In the genomic region with DNA sequence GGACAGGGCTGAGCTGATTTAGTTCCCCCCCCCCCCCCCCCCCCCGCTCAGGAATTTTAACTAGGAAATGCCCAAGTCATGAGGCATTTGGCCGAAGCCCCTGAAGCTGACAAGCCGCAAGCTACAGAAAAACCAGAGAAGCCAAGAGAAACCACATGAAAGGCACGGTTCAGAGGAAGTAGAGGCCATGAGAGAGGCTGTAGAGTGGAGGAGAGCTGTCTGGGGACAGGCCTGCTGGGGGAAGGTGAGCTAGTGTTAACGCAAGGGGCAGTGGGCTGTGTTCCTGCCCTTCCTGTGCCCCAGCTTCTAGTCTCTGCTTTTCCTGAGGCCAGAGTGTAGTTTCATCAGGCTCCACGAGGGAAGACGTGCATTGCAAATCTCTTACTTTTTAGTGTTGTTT, we compare ENCODE assay signal across 10 mouse cellular contexts. TPM values are rescaled to one million over a fixed set of nuclear protein-coding genes. Genes with fewer than 3 reads are reported as not detected.
DNase-seq lines count a peak whose midpoint lies in the region; ATAC-seq and TF ChIP-seq lines count a peak whose summit lies in the region.
"Had no signal": no experiment of that assay in that cellular context is flagged by ENCODE, and none has a peak within 500 bp of the region (broad histone marks: within the 10 kb centered on the region; RNA-seq: fewer than 3 reads in every experiment).

No protein-coding gene starts in this region.

- no peak overlapping the region for H3K4me3 ChIP-seq in kidney, embryonic 16.5 days (ENCODE audit: low read length)
- H3K4me3 ChIP-seq in ES-E14 (ENCODE audit: insufficient read depth in 1 of 2, low read depth in 1 of 2, low read length in 2 of 2, poor library complexity in 1 of 2, severe bottlenecking in 1 of 2), result no peak overlapping the region
- H3K4me3 ChIP-seq in embryonic fibroblast, embryonic 13.5 days (ENCODE audit: insufficient read depth, low read length), result no peak overlapping the region
- H3K4me3 ChIP-seq in megakaryocyte, embryonic 14.5 days (replicated peaks), result peak overlapping the region; percentile 89
- H3K4me3 ChIP-seq: neural tube, embryonic 12.5 days; stomach, embryonic 15.5 days had no signal

- H3K4me2 ChIP-seq in kidney, embryonic 16.5 days (replicated peaks; ENCODE audit: low read depth, low read length), result peak overlapping the region; percentile 25; the same call in 1 of the 2 replicates
- H3K4me2 ChIP-seq: neural tube, embryonic 12.5 days; stomach, embryonic 15.5 days had no signal

- WGBS in kidney, embryonic 16.5 days, result 13% methylated on average over 7 of the region's 7 CpGs

- H3K9ac ChIP-seq in kidney, embryonic 16.5 days (replicated peaks; ENCODE audit: low read length), result peak overlapping the region; percentile 7; the same call in 1 of the 2 replicates
- peak overlapping the region; percentile 36; the same call in 1 of the 2 replicates for H3K9ac ChIP-seq in ES-E14 (ENCODE audit: insufficient read depth, low read depth, low read length, poor library complexity, severe bottlenecking)
- H3K9ac ChIP-seq: neural tube, embryonic 12.5 days; stomach, embryonic 15.5 days had no signal

- no peaks in the 10 kb centered on the region for H3K36me3 ChIP-seq in kidney, embryonic 16.5 days (ENCODE audit: insufficient read depth, low read length)
- H3K36me3 ChIP-seq in ES-E14 (ENCODE audit: control insufficient read depth, insufficient read depth, low read length, poor library complexity, severe bottlenecking), result no peaks in the 10 kb centered on the region
- peaks cover 2% of the 10 kb centered on the region for H3K36me3 ChIP-seq in megakaryocyte, embryonic 14.5 days (replicated peaks; ENCODE audit: low read length)
- H3K36me3 ChIP-seq: neural tube, embryonic 12.5 days; stomach, embryonic 15.5 days had no signal

- ATAC-seq in kidney, embryonic 16.5 days (ENCODE audit: low FRiP score, low TSS enrichment), result 0 out of 2 replicates have a peak, but pooled peaks have one; percentile 21

- peaks cover 44% of the 10 kb centered on the region for H3K4me1 ChIP-seq in kidney, embryonic 16.5 days (ENCODE audit: insufficient read depth, low read length)
- H3K4me1 ChIP-seq in ES-E14 (ENCODE audit: control insufficient read depth in 2 of 2, insufficient read depth in 2 of 2, low read length in 2 of 2, poor library complexity in 1 of 2), result peaks cover 5 to 24% of the 10 kb centered on the region in 2 experiments
- H3K4me1 ChIP-seq in embryonic fibroblast, embryonic 13.5 days (ENCODE audit: control insufficient read depth, insufficient read depth, low read length), result peaks cover 34% of the 10 kb centered on the region
- H3K4me1 ChIP-seq in megakaryocyte, embryonic 14.5 days, result peaks cover 81% of the 10 kb centered on the region

- H3K27ac ChIP-seq in kidney, embryonic 16.5 days (ENCODE audit: low read length), result peak overlapping the region; percentile 77
- no peak overlapping the region for H3K27ac ChIP-seq in ES-E14 (ENCODE audit: insufficient read depth, low read depth, low read length, poor library complexity, severe bottlenecking)
- peak overlapping the region; percentile 80 for H3K27ac ChIP-seq in embryonic fibroblast, embryonic 13.5 days (ENCODE audit: insufficient read depth, low read length)
- H3K27ac ChIP-seq: neural tube, embryonic 12.5 days; stomach, embryonic 15.5 days had no signal

- TF ChIP-seq POLR2A in embryonic fibroblast, embryonic 13.5 days (IDR thresholded peaks at IDR 0.05; ENCODE audit: low read depth, low read length), result no peak

- TF ChIP-seq CTCF in embryonic fibroblast, embryonic 13.5 days (IDR thresholded peaks at IDR 0.05; ENCODE audit: borderline replicate concordance, insufficient read depth, low read length), result no peak

- no peaks in the 10 kb centered on the region for H3K27me3 ChIP-seq in kidney, embryonic 16.5 days (ENCODE audit: insufficient read depth, low read length)
- H3K27me3 ChIP-seq in megakaryocyte, embryonic 14.5 days (replicated peaks), result peaks cover 27% of the 10 kb centered on the region
- H3K27me3 ChIP-seq: neural tube, embryonic 12.5 days; stomach, embryonic 15.5 days had no signal

- DNase-seq in kidney, adult 8-10 months, result no peak
- no peak for DNase-seq in ES-E14 (ENCODE audit: low read depth, low spot score)
- no peak for DNase-seq in cerebellum, adult 9-10 months
- no peak for DNase-seq in urinary bladder, postnatal 14 days (ENCODE audit: low spot score)
- no peak for DNase-seq in embryo, embryonic 11 days

- in situ Hi-C loops in ES-E14 (cut with MboI; ENCODE audit: low sequenced_read_pairs in 2 of 2, unreplicated experiment in 2 of 2), result no loop called here

- H3K9me3 ChIP-seq in kidney, embryonic 16.5 days (ENCODE audit: low read length), result no peaks in the 10 kb centered on the region
- no peaks in the 10 kb centered on the region for H3K9me3 ChIP-seq in ES-E14 (ENCODE audit: control insufficient read depth, insufficient read depth, low read depth, low read length)
- no peaks in the 10 kb centered on the region for H3K9me3 ChIP-seq in megakaryocyte, embryonic 14.5 days
- H3K9me3 ChIP-seq: neural tube, embryonic 12.5 days; stomach, embryonic 15.5 days had no signal

TF ChIP-seq in ES-E14, 5 proteins besides CTCF, POLR2A, EP300 and RAD21:
- TF ChIP-seq ZC3H11A (IDR thresholded peaks at IDR 0.05; ENCODE audit: borderline replicate concordance, low read depth, low read length), result no peak
- no peak for TF ChIP-seq CHD2 (IDR thresholded peaks at IDR 0.05; ENCODE audit: low read depth, low read length)
- no peak for TF ChIP-seq ZNF384 (IDR thresholded peaks at IDR 0.05; ENCODE audit: low read depth, low read length)
- TF ChIP-seq MAFK (IDR thresholded peaks at IDR 0.05; ENCODE audit: insufficient read depth, low read depth, low read length), result no peak
- no peak for TF ChIP-seq HCFC1 (IDR thresholded peaks at IDR 0.05; ENCODE audit: borderline replicate concordance, insufficient read depth, low read length)

RNA-seq across cellular contexts. Expression of gene Rere, which starts 11.8 kb away (rescaled TPM):
- polyA plus RNA-seq in kidney, embryonic 16.5 days (2015; fragmentation: Nextera tagmentation; extraction: Ambion mirVana), result 30.7 and 40.6 TPM in 2 replicates
- total RNA-seq in ES-E14 (2012; rRNA removed), result 21.7 and 24.8 TPM in 2 replicates
- 47.2 and 59.0 TPM in 2 replicates for polyA plus RNA-seq in embryonic fibroblast, embryonic 13.5 days (2011; ENCODE audit: insufficient read length, low read depth, missing spikeins)
- polyA plus RNA-seq in megakaryocyte, embryonic 14.5 days (2012; ENCODE audit: insufficient read depth, low replicate concordance), result 39.0 and 101 TPM in 2 replicates

RNA-seq across cellular contexts. Expression of gene Eno1, which starts 33.2 kb away (rescaled TPM):
- 1,990 and 2,045 TPM in 2 replicates for polyA plus RNA-seq in kidney, embryonic 16.5 days (2015; fragmentation: Nextera tagmentation; extraction: Ambion mirVana)
- 824 and 994 TPM in 2 replicates for total RNA-seq in ES-E14 (2012; rRNA removed)
- polyA plus RNA-seq in embryonic fibroblast, embryonic 13.5 days (2011; ENCODE audit: insufficient read length, low read depth, missing spikeins), result 672 and 858 TPM in 2 replicates
- 2,192 and 2,220 TPM in 2 replicates for polyA plus RNA-seq in megakaryocyte, embryonic 14.5 days (2012; ENCODE audit: insufficient read depth, low replicate concordance)
